In the genomic region with DNA sequence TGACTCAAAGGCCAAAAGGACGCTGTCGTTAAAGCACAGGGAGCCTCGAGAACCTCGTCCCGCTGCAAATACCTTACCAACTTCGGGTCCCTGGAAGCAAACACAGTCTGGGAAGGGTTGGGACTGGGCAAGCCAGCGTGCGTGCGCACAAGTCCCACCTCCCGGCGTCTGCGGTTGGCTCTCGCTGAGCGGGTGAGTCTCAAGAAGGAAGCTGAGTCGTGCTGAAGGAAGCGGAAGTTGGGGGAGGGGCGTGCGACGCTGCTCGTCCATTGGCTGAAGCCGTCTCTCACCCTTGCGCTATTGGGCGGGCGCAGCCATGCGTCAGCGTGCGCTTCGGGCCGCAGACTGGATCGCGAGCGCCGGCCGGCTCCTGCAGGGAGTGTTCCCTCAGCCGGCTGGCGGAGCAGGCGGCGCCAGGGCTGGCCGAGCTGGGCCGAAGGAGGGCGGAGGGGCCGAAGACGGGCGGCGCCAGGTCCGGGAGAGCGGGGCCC, we compare ENCODE assay signal across 7 mouse cellular contexts. TPM values are rescaled to one million over a fixed set of nuclear protein-coding genes. Genes with fewer than 3 reads are reported as not detected.
DNase-seq lines count a peak whose midpoint lies in the region; ATAC-seq lines count a peak whose summit lies in the region.

A gene (plus strand): TSS at position 366 of the 491 bp plus-strand sequence.

- no peaks in the 10 kb centered on the region for H3K36me3 ChIP-seq in intestine, embryonic 16.5 days (ENCODE audit: control insufficient read depth, insufficient read depth, low read length)
- H3K36me3 ChIP-seq in midbrain, embryonic 11.5 days (ENCODE audit: control insufficient read depth, insufficient read depth, low read length): no peaks in the 10 kb centered on the region

- peak within 1 kb of the TSS; percentile 77 for H3K4me2 ChIP-seq in intestine, embryonic 16.5 days (ENCODE audit: low read depth, low read length)
- H3K4me2 ChIP-seq in midbrain, embryonic 11.5 days: peak within 1 kb of the TSS; percentile 74

- peak within 1 kb of the TSS; percentile 80 for H3K4me3 ChIP-seq in intestine, embryonic 16.5 days (ENCODE audit: low read length)
- H3K4me3 ChIP-seq in midbrain, embryonic 11.5 days (ENCODE audit: low read depth, low read length): peak within 1 kb of the TSS; percentile 75

- intact Hi-C loops in left cerebral cortex, postnatal 36 days (cut with DNase I): no loop called here

- WGBS in intestine, embryonic 16.5 days: 0% methylated on average over 47 of the region's 47 CpGs
- WGBS in midbrain, embryonic 11.5 days: under 1% methylated on average over 40 of the region's 47 CpGs

- H3K4me1 ChIP-seq in intestine, embryonic 16.5 days (ENCODE audit: control insufficient read depth, insufficient read depth, low read length): peaks cover 8% of the 10 kb centered on the region; the same call in 1 of the 2 replicates
- peaks cover 10% of the 10 kb centered on the region; the same call in 1 of the 2 replicates for H3K4me1 ChIP-seq in midbrain, embryonic 11.5 days (ENCODE audit: control insufficient read depth, insufficient read depth, low read length)

- no peaks in the 10 kb centered on the region for H3K9me3 ChIP-seq in intestine, embryonic 16.5 days (ENCODE audit: control insufficient read depth, low read length)
- H3K9me3 ChIP-seq in midbrain, embryonic 11.5 days (ENCODE audit: control insufficient read depth, low read length): no peaks in the 10 kb centered on the region

- H3K9ac ChIP-seq in intestine, embryonic 16.5 days (ENCODE audit: low read depth, low read length): peak within 1 kb of the TSS; percentile 80
- H3K9ac ChIP-seq in midbrain, embryonic 11.5 days (ENCODE audit: low read length): peak within 1 kb of the TSS; percentile 84

- H3K27ac ChIP-seq in intestine, embryonic 16.5 days (ENCODE audit: low read length): peak within 1 kb of the TSS; percentile 91
- peak within 1 kb of the TSS; percentile 86 for H3K27ac ChIP-seq in midbrain, embryonic 11.5 days (ENCODE audit: low read depth, low read length)

- H3K27me3 ChIP-seq in intestine, embryonic 16.5 days (replicated peaks; ENCODE audit: control insufficient read depth, insufficient read depth, low read length): no peaks in the 10 kb centered on the region
- no peaks in the 10 kb centered on the region for H3K27me3 ChIP-seq in midbrain, embryonic 11.5 days (ENCODE audit: control insufficient read depth, insufficient read depth, low read length)

- peak; percentile 100 for ATAC-seq in intestine, embryonic 16.5 days
- ATAC-seq in midbrain, embryonic 11.5 days (ENCODE audit: low FRiP score): peak; percentile 100

- peak; percentile 99 for DNase-seq in adrenal gland, adult 8-10 months
- DNase-seq in embryo, embryonic 9.5 days (ENCODE audit: extremely low spot score): peak; percentile 95
- peak; percentile 94 to 99 for DNase-seq in gastrocnemius, postnatal 4 days (ENCODE audit: low spot score in 2 of 2)
- peak; percentile 99 for DNase-seq in left cerebral cortex, postnatal 36 days (ENCODE audit: low spot score in 2 of 2)
- DNase-seq in midbrain, embryonic 11.5 days (ENCODE audit: low spot score, missing footprints): peak; percentile 99
- peak; percentile 99 for DNase-seq in skeletal muscle tissue, adult 2 months (ENCODE audit: low read depth, low spot score)

RNA-seq across cellular contexts. Expression of the gene that starts here (rescaled TPM):
- total RNA-seq in adrenal gland, adult 8-10 months (2022): 10 to 100 TPM; 67.5 to 85.6 (median 76.3) TPM
- 10 to 100 TPM; 36.4 to 37.7 TPM for total RNA-seq in gastrocnemius, postnatal 4 days (2021)
- 15.5 and 16.7 TPM in 2 replicates for polyA plus RNA-seq in intestine, embryonic 16.5 days (2015; fragmentation: Nextera tagmentation; extraction: Ambion mirVana)
- 100 to 1,000 TPM; 134 to 143 TPM for total RNA-seq in left cerebral cortex, postnatal 36 days (2021)
- 24.4 and 27.6 TPM in 2 replicates for polyA plus RNA-seq in midbrain, embryonic 11.5 days (2014; fragmentation: Nextera tagmentation; extraction: Ambion mirVana)

Comparison
In these comparisons a context has a peak if more than half of its experiments do, and no peak if none do; other contexts are left out.
1. Peak in every context shown above with its lines: DNase-seq, ATAC-seq, H3K4me3 ChIP-seq and H3K27ac ChIP-seq.